Mouse (Mus musculus): Measurements from ENCODE around the gene Ap5b1. TPM values are rescaled to one million over a fixed set of nuclear protein-coding genes. Genes with fewer than 3 reads are reported as not detected.

Gene Ap5b1
- polyA plus RNA-seq, 1 experiment from 2014 or later: 2.9 TPM

Other genes with a start within 250 kb of the Ap5b1 start
- gene Catsper1, start 232.3 kb upstream of the Ap5b1 start, polyA plus RNA-seq (2015; fragmentation: Nextera tagmentation; extraction: Ambion mirVana): not detected in 2 replicates
- 5.4 and 6.3 TPM in 2 replicates for gene Cst6, start 218.5 kb upstream of the Ap5b1 start, polyA plus RNA-seq (2015; fragmentation: Nextera tagmentation; extraction: Ambion mirVana)
- 53.3 and 56.4 TPM in 2 replicates for gene Eif1ad, start 201.3 kb upstream of the Ap5b1 start, polyA plus RNA-seq (2015; fragmentation: Nextera tagmentation; extraction: Ambion mirVana)
- 330 and 334 TPM in 2 replicates for gene Banf1, start 200.9 kb upstream of the Ap5b1 start, polyA plus RNA-seq (2015; fragmentation: Nextera tagmentation; extraction: Ambion mirVana)
- gene Sart1, start 179.3 kb upstream of the Ap5b1 start, polyA plus RNA-seq (2015; fragmentation: Nextera tagmentation; extraction: Ambion mirVana): 72.1 and 73.0 TPM in 2 replicates
- 0.18 TPM in 1 of 2 replicates, not detected in the other for gene Tsga10ip, start 165.5 kb upstream of the Ap5b1 start, polyA plus RNA-seq (2015; fragmentation: Nextera tagmentation; extraction: Ambion mirVana)
- 322 and 323 TPM in 2 replicates for gene Drap1, start 143.0 kb upstream of the Ap5b1 start, polyA plus RNA-seq (2015; fragmentation: Nextera tagmentation; extraction: Ambion mirVana)
- gene AI837181, start 142.9 kb upstream of the Ap5b1 start, polyA plus RNA-seq (2015; fragmentation: Nextera tagmentation; extraction: Ambion mirVana): 68.5 and 69.7 TPM in 2 replicates
- gene Fosl1, start 120.5 kb upstream of the Ap5b1 start, polyA plus RNA-seq (2015; fragmentation: Nextera tagmentation; extraction: Ambion mirVana): 0.48 TPM in 1 of 2 replicates, not detected in the other
- 9.6 and 10.2 TPM in 2 replicates for gene Ccdc85b, start 110.1 kb upstream of the Ap5b1 start, polyA plus RNA-seq (2015; fragmentation: Nextera tagmentation; extraction: Ambion mirVana)
- gene Fibp, start 107.4 kb upstream of the Ap5b1 start, polyA plus RNA-seq (2015; fragmentation: Nextera tagmentation; extraction: Ambion mirVana): 169 and 179 TPM in 2 replicates
- gene Ctsw, start 99.5 kb upstream of the Ap5b1 start, polyA plus RNA-seq (2015; fragmentation: Nextera tagmentation; extraction: Ambion mirVana): 5.0 and 5.8 TPM in 2 replicates
- gene Efemp2, start 94.1 kb upstream of the Ap5b1 start, polyA plus RNA-seq (2015; fragmentation: Nextera tagmentation; extraction: Ambion mirVana): 45.6 and 48.7 TPM in 2 replicates
- 42.6 and 49.7 TPM in 2 replicates for gene Mus81, start 79.6 kb upstream of the Ap5b1 start, polyA plus RNA-seq (2015; fragmentation: Nextera tagmentation; extraction: Ambion mirVana)
- gene Cfl1, start 77.6 kb upstream of the Ap5b1 start, polyA plus RNA-seq (2015; fragmentation: Nextera tagmentation; extraction: Ambion mirVana): 3,676 and 3,692 TPM in 2 replicates
- 0.58 TPM in 1 of 2 replicates, not detected in the other for gene 1700020D05Rik, start 64.2 kb upstream of the Ap5b1 start, polyA plus RNA-seq (2015; fragmentation: Nextera tagmentation; extraction: Ambion mirVana)
- gene Snx32, start 57.5 kb upstream of the Ap5b1 start, polyA plus RNA-seq (2015; fragmentation: Nextera tagmentation; extraction: Ambion mirVana): 80.3 and 81.1 TPM in 2 replicates
- gene Ovol1, start 7.4 kb upstream of the Ap5b1 start, polyA plus RNA-seq (2015; fragmentation: Nextera tagmentation; extraction: Ambion mirVana): 0.21 TPM in 1 of 2 replicates, not detected in the other
- 71.2 and 80.6 TPM in 2 replicates for gene Rnaseh2c, start 33.8 kb downstream of the Ap5b1 start, polyA plus RNA-seq (2015; fragmentation: Nextera tagmentation; extraction: Ambion mirVana)
- 77.2 and 79.7 TPM in 2 replicates for gene Kat5, start 42.2 kb downstream of the Ap5b1 start, polyA plus RNA-seq (2015; fragmentation: Nextera tagmentation; extraction: Ambion mirVana)
- gene Rela, start 69.5 kb downstream of the Ap5b1 start, polyA plus RNA-seq (2015; fragmentation: Nextera tagmentation; extraction: Ambion mirVana): 30.1 and 35.2 TPM in 2 replicates
- gene Sipa1, start 95.7 kb downstream of the Ap5b1 start, polyA plus RNA-seq (2015; fragmentation: Nextera tagmentation; extraction: Ambion mirVana): 15.0 and 15.4 TPM in 2 replicates
- gene Map3k11, start 120.7 kb downstream of the Ap5b1 start, polyA plus RNA-seq (2015; fragmentation: Nextera tagmentation; extraction: Ambion mirVana): 11.6 and 14.4 TPM in 2 replicates
- gene Pcnx3, start 120.9 kb downstream of the Ap5b1 start, polyA plus RNA-seq (2015; fragmentation: Nextera tagmentation; extraction: Ambion mirVana): 21.3 and 24.4 TPM in 2 replicates
- 0.44 and 0.63 TPM in 2 replicates for gene Kcnk7, start 136.3 kb downstream of the Ap5b1 start, polyA plus RNA-seq (2015; fragmentation: Nextera tagmentation; extraction: Ambion mirVana)
- 6.7 and 10.1 TPM in 2 replicates for gene Ehbp1l1, start 158.3 kb downstream of the Ap5b1 start, polyA plus RNA-seq (2015; fragmentation: Nextera tagmentation; extraction: Ambion mirVana)
- gene Fam89b, start 161.6 kb downstream of the Ap5b1 start, polyA plus RNA-seq (2015; fragmentation: Nextera tagmentation; extraction: Ambion mirVana): 184 and 187 TPM in 2 replicates
- 10.6 and 11.2 TPM in 2 replicates for gene Ltbp3, start 172.9 kb downstream of the Ap5b1 start, polyA plus RNA-seq (2015; fragmentation: Nextera tagmentation; extraction: Ambion mirVana)
- gene Scyl1, start 203.4 kb downstream of the Ap5b1 start, polyA plus RNA-seq (2015; fragmentation: Nextera tagmentation; extraction: Ambion mirVana): 67.6 and 72.4 TPM in 2 replicates

Data from hindbrain, embryonic 13.5 days (tissue).